Mouse (Mus musculus) cerebellum, adult 18-20 months (tissue): ENCODE results near the gene H2-DMb1.

Experiments
- DNase-seq, 2 experiments: peaks; one replicate each; pipeline ENCODE4 v3.0.0; 2021

The H2-DMb1 gene

GRCm38 (mm10) chr17:34155534-34155933, 2.7 kb downstream of the H2-DMb1 start:
- DNase-seq, result no peak

GRCm38 (mm10) chr17:34164202-34164895, 11.5 kb downstream of the H2-DMb1 start:
- no peak for DNase-seq

- DNase-seq, result no peak
Observed at GRCm38 (mm10) chr17:34165033-34165730, 12.3 kb downstream of the H2-DMb1 start.

- DNase-seq, result peak; percentile 20 to 22
Observed at GRCm38 (mm10) chr17:34169279-34169678, 16.4 kb downstream of the H2-DMb1 start.

DNA sequence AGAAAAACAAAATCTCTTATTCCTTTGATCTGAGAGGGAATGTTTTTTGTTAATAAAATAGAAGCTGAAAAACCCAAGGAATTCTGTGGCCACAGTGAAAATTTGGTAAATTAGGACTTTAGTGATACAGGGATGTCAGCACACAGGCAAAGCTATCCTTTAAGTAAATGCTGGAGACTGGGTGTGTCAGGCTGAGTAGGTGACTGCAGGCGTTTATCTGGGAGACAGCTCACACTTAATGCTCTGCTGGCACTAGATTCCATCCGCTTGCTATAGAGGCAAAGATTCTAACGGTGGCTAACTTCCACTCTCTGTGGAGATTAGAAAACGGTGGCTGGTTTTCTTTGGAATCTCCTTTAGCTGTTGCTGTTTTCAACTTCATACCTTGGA, 17.6 kb downstream of the H2-DMb1 start:
- DNase-seq, result no peak

DNA sequence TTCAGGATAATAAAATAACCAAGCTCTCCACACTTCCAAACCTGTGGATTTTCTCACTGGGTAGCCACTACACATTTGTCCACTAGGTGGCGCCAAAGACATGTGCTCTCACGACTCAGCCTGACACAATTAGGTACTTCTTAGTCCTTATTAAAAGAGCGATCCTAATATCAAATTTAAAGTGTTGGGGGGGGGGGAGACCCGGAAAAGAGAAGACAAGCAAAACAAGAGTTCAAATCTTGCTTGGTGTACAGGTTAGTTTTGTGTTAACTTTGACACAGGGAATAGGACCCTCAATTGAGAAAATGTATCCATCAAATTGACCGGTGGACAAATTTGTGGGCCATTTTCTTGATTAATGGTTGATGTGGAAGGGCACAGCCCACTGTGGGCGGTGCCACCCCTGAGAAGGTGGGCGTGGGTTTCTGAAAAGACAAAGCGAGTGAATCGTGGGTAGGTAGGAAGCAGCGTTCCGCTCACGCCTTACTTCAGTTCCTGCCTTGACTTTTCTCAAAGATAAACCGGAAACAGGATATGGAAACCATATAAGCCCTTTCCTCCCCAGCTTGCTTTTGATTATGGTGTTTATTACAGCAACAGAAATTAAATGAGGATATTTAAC, 18.1 kb downstream of the H2-DMb1 start:
- DNase-seq, result peak; percentile 74 to 83

GRCm38 (mm10) chr17:34172528-34172927, 19.7 kb downstream of the H2-DMb1 start:
- DNase-seq, result no peak

DNA sequence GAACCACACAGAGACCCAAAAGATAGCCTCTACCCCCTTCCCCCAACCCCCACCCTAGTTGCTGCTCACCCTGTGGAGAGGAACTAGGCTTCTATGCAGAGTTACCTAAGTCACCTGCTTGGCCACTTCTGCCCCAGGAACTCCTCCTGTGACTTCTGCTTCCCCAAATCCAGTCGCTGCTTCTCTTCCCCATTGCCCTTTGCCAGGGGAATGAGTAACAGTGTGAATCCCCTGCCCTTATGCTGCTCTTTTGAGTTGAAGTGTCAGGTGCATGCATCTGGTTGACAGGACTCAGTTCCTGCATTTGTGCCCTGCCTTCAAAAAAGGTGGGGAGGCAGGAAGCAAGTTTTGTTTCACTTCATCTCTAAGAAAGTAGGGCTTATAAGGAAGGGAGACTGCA, 21.2 kb downstream of the H2-DMb1 start:
- DNase-seq, result no peak

DNA sequence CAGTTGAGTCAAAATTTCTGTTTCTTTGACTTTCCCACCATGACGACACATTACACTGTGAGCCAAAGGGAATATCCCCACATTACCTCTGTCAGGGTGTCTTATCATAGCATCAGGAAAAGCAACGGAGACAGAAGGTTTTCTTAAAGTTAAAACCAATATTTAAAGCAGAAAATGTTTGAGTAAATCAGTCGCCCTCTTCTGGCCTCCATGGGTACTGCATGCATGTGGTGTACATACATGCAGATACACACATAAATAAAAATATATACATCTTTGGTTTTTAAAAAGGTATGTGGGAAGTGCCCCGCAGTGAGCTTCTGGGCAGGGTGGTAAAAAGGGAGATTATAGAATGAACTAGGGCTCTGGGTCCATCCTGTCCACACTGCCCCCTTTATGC, 24.3 kb downstream of the H2-DMb1 start:
- DNase-seq, result no peak

DNA sequence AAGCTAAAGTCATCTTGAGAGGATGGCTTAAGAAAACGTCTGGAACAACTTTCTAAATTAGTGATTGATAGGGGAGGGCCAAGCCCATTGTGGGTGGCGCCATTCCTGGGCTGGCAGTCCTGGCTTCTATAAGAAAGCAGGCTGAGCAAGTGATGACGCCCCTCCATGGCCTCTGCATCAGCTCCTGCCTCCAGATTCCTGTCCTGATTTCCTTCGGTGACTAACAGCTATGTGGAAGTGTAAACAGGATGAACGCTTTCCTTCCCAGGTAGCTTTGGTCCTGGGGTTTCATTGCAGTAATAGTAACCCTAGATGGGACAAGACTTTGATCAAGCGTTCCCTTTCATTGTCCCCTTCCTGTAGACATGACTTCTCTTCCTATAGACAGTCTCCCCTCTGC, 26.1 kb downstream of the H2-DMb1 start:
- no peak for DNase-seq

DNA sequence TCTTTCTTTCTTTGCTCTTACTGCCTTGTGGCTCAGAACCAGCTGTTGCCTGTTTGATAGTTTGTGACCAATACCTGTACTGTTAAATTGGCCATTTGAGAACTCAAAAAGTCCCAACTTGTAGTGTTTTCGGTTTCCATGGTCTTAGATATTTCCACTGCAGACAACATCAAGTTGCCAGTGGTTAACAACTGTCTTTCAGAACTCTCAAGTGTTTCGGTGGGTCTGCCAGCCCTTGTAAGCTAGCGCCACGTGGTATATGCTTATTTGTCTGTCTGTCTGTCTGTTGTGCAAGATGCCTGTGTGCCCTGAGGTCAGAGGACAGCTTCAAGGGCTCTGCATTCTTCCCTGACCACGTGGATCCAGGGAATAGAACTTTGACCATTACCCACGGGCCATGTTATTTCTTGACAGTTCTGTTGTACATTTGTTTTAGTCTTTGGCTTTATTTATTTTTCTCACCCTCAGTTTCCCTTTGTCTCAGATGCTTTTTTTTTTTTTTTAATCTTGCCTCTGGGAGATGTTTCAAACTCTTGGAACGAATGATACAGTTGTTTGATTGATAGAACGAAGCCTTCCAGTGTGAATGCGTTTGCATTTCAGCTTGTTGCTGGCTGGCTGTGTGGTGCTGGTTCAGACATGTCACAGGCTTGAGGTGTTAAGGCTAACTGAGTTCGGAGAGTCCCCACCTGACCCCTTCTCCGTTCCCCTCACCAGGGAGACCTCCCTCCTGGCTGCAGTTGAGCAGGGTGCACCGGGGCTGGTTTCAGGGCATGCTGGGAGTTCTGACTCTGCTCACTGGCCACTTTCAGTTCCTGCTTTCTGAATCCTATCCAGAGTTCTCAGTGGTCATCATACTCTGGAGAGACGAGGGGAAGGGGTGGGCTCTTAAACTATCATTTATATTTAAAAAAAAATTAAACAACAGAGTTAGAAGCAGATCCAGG, 27.3 kb downstream of the H2-DMb1 start:
- DNase-seq, result no peak

GRCm38 (mm10) chr17:34183564-34184219, 30.8 kb downstream of the H2-DMb1 start:
- no peak for DNase-seq

GRCm38 (mm10) chr17:34185526-34185925, 32.7 kb downstream of the H2-DMb1 start:
- DNase-seq, result no peak

- DNase-seq, result no peak
Observed at GRCm38 (mm10) chr17:34186885-34187260, 34.0 kb downstream of the H2-DMb1 start.

- DNase-seq, result peak; percentile 84 to 86
Observed at GRCm38 (mm10) chr17:34187261-34187916, 34.5 kb downstream of the H2-DMb1 start, which contains the start of the genes Tap1 and Psmb9. Tap1 (plus strand) TSS chr17:34187553. Psmb9 (minus strand) TSS chr17:34187764.

DNA sequence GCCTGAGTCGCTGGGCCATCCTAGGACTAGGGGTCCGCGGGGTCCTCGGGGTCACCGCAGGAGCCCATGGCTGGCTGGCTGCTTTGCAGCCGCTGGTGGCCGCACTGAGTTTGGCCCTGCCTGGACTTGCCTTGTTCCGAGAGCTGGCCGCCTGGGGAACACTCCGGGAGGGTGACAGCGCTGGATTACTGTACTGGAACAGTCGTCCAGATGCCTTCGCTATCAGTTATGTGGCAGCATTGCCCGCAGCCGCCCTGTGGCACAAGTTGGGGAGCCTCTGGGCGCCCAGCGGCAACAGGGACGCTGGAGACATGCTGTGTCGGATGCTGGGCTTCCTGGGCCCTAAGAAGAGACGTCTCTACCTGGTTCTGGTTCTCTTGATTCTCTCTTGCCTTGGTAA, 35.1 kb downstream of the H2-DMb1 start:
- DNase-seq, result no peak

DNA sequence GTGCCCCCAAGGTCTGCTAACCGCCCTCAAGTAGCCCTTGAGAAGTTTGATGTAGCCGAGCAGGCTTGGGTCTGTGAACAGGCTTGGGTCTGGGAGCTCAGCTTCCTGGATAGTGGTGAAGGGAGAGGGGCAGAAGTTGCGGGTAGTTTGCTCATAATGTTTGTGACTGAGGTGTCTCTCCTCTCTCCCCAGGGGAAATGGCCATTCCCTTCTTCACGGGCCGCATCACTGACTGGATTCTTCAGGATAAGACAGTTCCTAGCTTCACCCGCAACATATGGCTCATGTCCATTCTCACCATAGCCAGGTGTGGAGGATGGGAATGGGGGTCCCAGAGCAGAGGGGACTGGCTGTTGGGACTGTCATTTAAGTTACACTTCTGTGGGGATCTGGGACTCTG, 36.1 kb downstream of the H2-DMb1 start:
- no peak for DNase-seq

DNA sequence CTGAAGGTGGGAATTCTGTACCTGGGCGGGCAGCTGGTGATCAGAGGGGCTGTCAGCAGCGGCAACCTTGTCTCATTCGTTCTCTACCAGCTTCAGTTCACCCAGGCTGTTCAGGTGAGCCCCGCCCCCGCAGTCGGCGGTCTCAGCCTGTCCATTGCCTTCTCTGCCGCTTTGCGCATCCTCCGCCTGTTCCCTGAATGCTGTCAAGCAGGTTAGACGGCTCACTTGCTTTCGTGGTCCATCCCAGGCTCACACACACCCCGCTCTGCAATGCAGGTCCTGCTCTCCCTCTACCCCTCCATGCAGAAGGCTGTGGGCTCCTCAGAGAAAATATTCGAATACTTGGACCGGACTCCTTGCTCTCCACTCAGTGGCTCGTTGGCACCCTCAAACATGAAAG, 40.0 kb downstream of the H2-DMb1 start:
- no peak for DNase-seq

DNA sequence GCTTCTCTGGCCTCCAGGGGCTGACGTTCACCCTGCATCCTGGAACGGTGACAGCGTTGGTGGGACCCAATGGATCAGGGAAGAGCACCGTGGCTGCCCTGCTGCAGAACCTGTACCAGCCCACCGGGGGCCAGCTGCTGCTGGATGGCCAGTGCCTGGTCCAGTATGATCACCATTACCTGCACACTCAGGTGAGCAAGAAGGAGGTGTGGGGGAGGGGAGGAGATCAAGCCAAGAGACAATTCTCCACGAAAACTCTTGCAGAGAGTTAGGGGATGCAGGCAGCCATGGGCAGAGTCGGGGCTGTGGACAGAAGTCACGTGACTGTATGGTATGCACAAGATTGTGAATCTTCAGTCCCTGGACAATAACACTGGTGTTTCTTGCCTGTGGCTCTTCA, 40.6 kb downstream of the H2-DMb1 start:
- no peak for DNase-seq

- DNase-seq, result no peak
Observed at GRCm38 (mm10) chr17:34194723-34195122, 41.9 kb downstream of the H2-DMb1 start.

- no peak for DNase-seq
Observed at GRCm38 (mm10) chr17:34196491-34196890, 43.6 kb downstream of the H2-DMb1 start.
